ENCODE assay signal across 11 mouse cellular contexts in the genomic region with DNA sequence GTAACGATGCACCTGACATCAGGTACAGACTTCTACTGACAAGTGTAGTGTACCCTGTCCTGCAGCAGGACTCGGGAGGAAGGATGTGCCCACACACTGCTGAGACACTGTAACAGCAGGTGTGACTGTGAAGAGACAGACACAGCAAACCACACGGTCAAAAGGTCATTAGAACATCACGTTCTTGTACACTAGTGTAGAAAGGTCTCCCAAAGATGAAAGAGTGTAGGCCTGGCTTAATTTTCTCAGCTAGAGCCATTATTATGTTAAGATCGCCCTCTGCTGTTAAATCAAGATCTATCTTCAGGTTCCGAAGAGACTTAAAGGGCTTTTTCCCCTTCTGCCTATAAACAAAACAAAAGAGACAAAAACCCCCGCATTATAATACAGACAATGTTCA. TPM values are rescaled to one million over a fixed set of nuclear protein-coding genes. Genes with fewer than 3 reads are reported as not detected.
A peak's percentile ranks its signal among the peaks of the same experiment; 100 is the strongest.
DNase-seq lines count a peak whose midpoint lies in the region; ATAC-seq and TF ChIP-seq lines count a peak whose summit lies in the region.
"Had no signal": no experiment of that assay in that cellular context is flagged by ENCODE, and none has a peak within 500 bp of the region (broad histone marks: within the 10 kb centered on the region; RNA-seq: fewer than 3 reads in every experiment).

No protein-coding gene starts in this region.

- H3K4me3 ChIP-seq in lung, embryonic 14.5 days (ENCODE audit: low read depth, low read length): no peak overlapping the region
- H3K4me3 ChIP-seq in lung, adult 2 months (replicated peaks; ENCODE audit: extremely low read depth, low read depth, low read length): no peak overlapping the region
- H3K4me3 ChIP-seq in heart, embryonic 11.5 days (ENCODE audit: low read depth, low read length): no peak overlapping the region

- 37% methylated on average over 7 of the region's 7 CpGs for WGBS in lung, embryonic 14.5 days
- 46% methylated on average over 7 of the region's 7 CpGs for WGBS in lung, adult 2 months
- WGBS in heart, embryonic 11.5 days (ENCODE audit: insufficient replicate concordance): 45% methylated on average over 7 of the region's 7 CpGs

- no peak overlapping the region for H3K4me2 ChIP-seq in lung, embryonic 14.5 days
- no peak overlapping the region for H3K4me2 ChIP-seq in heart, embryonic 11.5 days

- H3K9ac ChIP-seq in lung, embryonic 14.5 days: no peak overlapping the region
- H3K9ac ChIP-seq in heart, embryonic 11.5 days (ENCODE audit: low read depth, low read length): no peak overlapping the region

- no peaks in the 10 kb centered on the region for H3K4me1 ChIP-seq in lung, embryonic 14.5 days (ENCODE audit: insufficient read depth)
- peaks cover 2% of the 10 kb centered on the region; the same call in 1 of the 2 replicates for H3K4me1 ChIP-seq in lung, adult 2 months (ENCODE audit: control insufficient read depth, insufficient read depth, low read length)
- H3K4me1 ChIP-seq in heart, embryonic 11.5 days (ENCODE audit: control insufficient read depth, insufficient read depth, low read length): peaks cover 13% of the 10 kb centered on the region

- H3K27me3 ChIP-seq in lung, embryonic 14.5 days (ENCODE audit: insufficient read depth, low read length): no peaks in the 10 kb centered on the region
- H3K27me3 ChIP-seq in heart, embryonic 11.5 days (ENCODE audit: control insufficient read depth, insufficient read depth, low read length): no peaks in the 10 kb centered on the region

- H3K36me3 ChIP-seq in lung, embryonic 14.5 days (ENCODE audit: insufficient read depth): peaks cover 4% of the 10 kb centered on the region; the same call in 1 of the 2 replicates
- H3K36me3 ChIP-seq in heart, embryonic 11.5 days (ENCODE audit: control insufficient read depth, insufficient read depth, low read length): no peaks in the 10 kb centered on the region

- no peak for TF ChIP-seq POLR2A in lung, adult 2 months (IDR thresholded peaks at IDR 0.05; ENCODE audit: borderline replicate concordance, extremely low read depth, low read depth, low read length)

- no peaks in the 10 kb centered on the region for H3K9me3 ChIP-seq in lung, embryonic 14.5 days (ENCODE audit: low read depth, low read length)
- H3K9me3 ChIP-seq in heart, embryonic 11.5 days (replicated peaks; ENCODE audit: control insufficient read depth, low read length): no peaks in the 10 kb centered on the region

- peak; percentile 42 for TF ChIP-seq CTCF in lung, embryonic 14.5 days (IDR thresholded peaks at IDR 0.05; ENCODE audit: low read depth)
- no peak for TF ChIP-seq CTCF in lung, adult 2 months (IDR thresholded peaks at IDR 0.05; ENCODE audit: insufficient read depth, low read length)

- peak; percentile 48 for ATAC-seq in frontal cortex, adult (ENCODE audit: low TSS enrichment)
- peak; percentile 35; the same call in 1 of the 2 replicates for ATAC-seq in lung, embryonic 14.5 days (ENCODE audit: insufficient read depth)
- no peak for ATAC-seq in erythroid progenitor cell, adult 5-6 weeks (replicated peaks; ENCODE audit: low FRiP score, poor library complexity, severe bottlenecking)
- ATAC-seq in heart, embryonic 11.5 days (replicated peaks; ENCODE audit: insufficient number of reproducible peaks, low FRiP score, low TSS enrichment): no peak

- DNase-seq in frontal cortex, postnatal 10 days (ENCODE audit: low spot score in 2 of 2): no peak
- DNase-seq in lung, embryonic 14.5 days: peak; percentile 79
- no peak for DNase-seq in lung, adult 2 months
- DNase-seq in embryo, embryonic 10.5 days (ENCODE audit: low spot score): peak; percentile 63
- DNase-seq in retina, embryonic 14.5 days (ENCODE audit: low spot score): peak; percentile 59

- no peak overlapping the region for H3K27ac ChIP-seq in lung, embryonic 14.5 days (ENCODE audit: low read depth)
- H3K27ac ChIP-seq in heart, embryonic 11.5 days (ENCODE audit: low read depth, low read length): no peak overlapping the region

RNA-seq across cellular contexts. Expression of a gene that starts 33.2 kb away (rescaled TPM):
- polyA plus RNA-seq in lung, embryonic 14.5 days (2014; fragmentation: Nextera tagmentation; extraction: Ambion mirVana): 14.6 and 16.3 TPM in 2 replicates
- polyA plus RNA-seq in lung, adult 2 months (2012; rRNA removed): 4.6 and 6.4 TPM in 2 replicates
- 11.3 and 13.0 TPM in 2 replicates for total RNA-seq in erythroid progenitor cell, adult 5-6 weeks (2015; ENCODE audit: low replicate concordance)
- total RNA-seq in erythroid progenitor cell, adult 5-6 weeks (2017; ENCODE audit: low replicate concordance): 2.8 and 2.9 TPM in 2 replicates
- polyA plus RNA-seq in heart, embryonic 11.5 days (2014; fragmentation: Nextera tagmentation; extraction: Ambion mirVana): 20.7 and 26.5 TPM in 2 replicates

RNA-seq across cellular contexts. Expression of a gene that starts 35.4 kb away (rescaled TPM):
- 14.0 and 14.9 TPM in 2 replicates for polyA plus RNA-seq in lung, embryonic 14.5 days (2014; fragmentation: Nextera tagmentation; extraction: Ambion mirVana)
- polyA plus RNA-seq in lung, adult 2 months (2012; rRNA removed): 8.4 and 10.4 TPM in 2 replicates
- total RNA-seq in erythroid progenitor cell, adult 5-6 weeks (2015; ENCODE audit: low replicate concordance): under 0.01 and 4.3 TPM in 2 replicates
- total RNA-seq in erythroid progenitor cell, adult 5-6 weeks (2017; ENCODE audit: low replicate concordance): 1.2 and 1.4 TPM in 2 replicates
- polyA plus RNA-seq in heart, embryonic 11.5 days (2014; fragmentation: Nextera tagmentation; extraction: Ambion mirVana): 2.7 and 3.4 TPM in 2 replicates

RNA-seq across cellular contexts. Expression of a gene that starts 40.9 kb away (rescaled TPM):
- 0.32 and 0.39 TPM in 2 replicates for polyA plus RNA-seq in lung, embryonic 14.5 days (2014; fragmentation: Nextera tagmentation; extraction: Ambion mirVana)
- polyA plus RNA-seq in lung, adult 2 months (2012; rRNA removed): not detected in 2 replicates
- total RNA-seq in erythroid progenitor cell, adult 5-6 weeks (2015; ENCODE audit: low replicate concordance): not detected in 2 replicates
- total RNA-seq in erythroid progenitor cell, adult 5-6 weeks (2017; ENCODE audit: low replicate concordance): not detected in 2 replicates
- polyA plus RNA-seq in heart, embryonic 11.5 days (2014; fragmentation: Nextera tagmentation; extraction: Ambion mirVana): not detected in 2 replicates
- total RNA-seq: heart, adult 18-20 months; left cerebral cortex, postnatal 14 days; neutrophil, adult 5-6 weeks had no signal

Comparison
In these comparisons a context has a peak if more than half of its experiments do, and no peak if none do; other contexts are left out.
1. DNase-seq: peak in lung, embryonic 14.5 days (single experiment), embryo, embryonic 10.5 days (single experiment) and retina, embryonic 14.5 days (single experiment); none in frontal cortex, postnatal 10 days (0 of 2) and lung, adult 2 months (single experiment).
2. ATAC-seq: peak in frontal cortex, adult (single experiment) and lung, embryonic 14.5 days (single experiment); none in erythroid progenitor cell, adult 5-6 weeks (single experiment) and heart, embryonic 11.5 days (single experiment).